Mouse (Mus musculus): ENCODE data around the gene Glis1. TPM values are rescaled to one million over a fixed set of nuclear protein-coding genes. Genes with fewer than 3 reads are reported as not detected.

The Glis1 gene
- polyA plus RNA-seq, 1 experiment: 0.46 TPM

GRCm38 (mm10) chr4:107523607-107524151 is 89.3 kb downstream of the Glis1 start:
- 75% methylated on average over 11 of the region's 11 CpGs for WGBS
- H3K27me3 ChIP-seq (ENCODE audit: control insufficient read depth, insufficient read depth, low read length): no peaks in the 10 kb centered on the region
- TF ChIP-seq CTCF (IDR thresholded peaks at IDR 0.05; ENCODE audit: borderline replicate concordance, insufficient read depth, low read depth, low read length) (no peak), POLR2A (IDR thresholded peaks at IDR 0.05; ENCODE audit: borderline replicate concordance, insufficient read depth, low read length) (no peak)
- no peak overlapping the region for H3K4me3 ChIP-seq (replicated peaks; ENCODE audit: insufficient read depth, low read depth, low read length)
- DNase-seq: no peak
- no peaks in the 10 kb centered on the region for H3K4me1 ChIP-seq (ENCODE audit: control insufficient read depth, insufficient read depth, low read length)
- H3K27ac ChIP-seq (ENCODE audit: insufficient read depth, low read length): no peak overlapping the region

- H3K4me3 ChIP-seq (replicated peaks; ENCODE audit: insufficient read depth, low read depth, low read length): peak overlapping the region; percentile 15
- H3K27ac ChIP-seq (ENCODE audit: insufficient read depth, low read length): no peak overlapping the region
- peak; percentile 46 to 52 for DNase-seq
- H3K27me3 ChIP-seq (ENCODE audit: control insufficient read depth, insufficient read depth, low read length): no peaks in the 10 kb centered on the region
- WGBS: 15% methylated on average over 11 of the region's 11 CpGs
- peaks cover 13% of the 10 kb centered on the region for H3K4me1 ChIP-seq (ENCODE audit: control insufficient read depth, insufficient read depth, low read length)
- TF ChIP-seq POLR2A (IDR thresholded peaks at IDR 0.05; ENCODE audit: borderline replicate concordance, insufficient read depth, low read length) (no peak), CTCF (IDR thresholded peaks at IDR 0.05; ENCODE audit: borderline replicate concordance, insufficient read depth, low read depth, low read length) (no peak)
Observed at GRCm38 (mm10) chr4:107535126-107535525, 100.7 kb downstream of the Glis1 start.

DNA sequence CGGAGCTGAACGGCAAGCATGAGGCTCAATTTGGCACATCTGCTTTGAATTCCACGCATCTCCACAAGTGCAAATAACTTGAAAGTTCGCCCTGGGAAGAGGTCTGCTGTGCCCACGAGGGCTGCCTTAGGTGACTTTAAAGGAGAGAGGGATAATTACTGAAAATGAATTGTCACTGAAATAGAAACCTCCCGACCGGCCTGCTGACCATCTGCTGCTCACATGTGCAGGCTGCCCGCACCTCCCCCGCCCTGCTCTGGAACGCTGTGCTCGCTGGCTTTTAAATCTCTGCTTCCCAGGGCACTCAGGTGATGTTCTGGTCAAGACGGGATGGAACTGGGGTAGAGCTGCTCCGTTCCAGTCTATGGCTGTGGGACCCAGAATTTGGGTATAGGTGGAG is 103.7 kb downstream of the Glis1 start:
- Histone ChIP-seq H3K27ac (ENCODE audit: insufficient read depth, low read length) (no peak overlapping the region), H3K4me3 (replicated peaks; ENCODE audit: insufficient read depth, low read depth, low read length) (peak overlapping the region; percentile 2), H3K4me1 (ENCODE audit: control insufficient read depth, insufficient read depth, low read length) (peaks cover 13% of the 10 kb centered on the region), H3K27me3 (ENCODE audit: control insufficient read depth, insufficient read depth, low read length) (no peaks in the 10 kb centered on the region)
- DNase-seq: peak; percentile 66 to 73
- TF ChIP-seq CTCF (IDR thresholded peaks at IDR 0.05; ENCODE audit: borderline replicate concordance, insufficient read depth, low read depth, low read length): no peak
- TF ChIP-seq POLR2A (IDR thresholded peaks at IDR 0.05; ENCODE audit: borderline replicate concordance, insufficient read depth, low read length): no peak
- 20% methylated on average over 13 of the region's 13 CpGs for WGBS

GRCm38 (mm10) chr4:107538561-107538960 is 104.2 kb downstream of the Glis1 start:
- no peak for DNase-seq
- Histone ChIP-seq H3K4me1 (ENCODE audit: control insufficient read depth, insufficient read depth, low read length) (peaks cover 13% of the 10 kb centered on the region), H3K4me3 (replicated peaks; ENCODE audit: insufficient read depth, low read depth, low read length) (no peak overlapping the region), H3K27ac (ENCODE audit: insufficient read depth, low read length) (no peak overlapping the region), H3K27me3 (ENCODE audit: control insufficient read depth, insufficient read depth, low read length) (no peaks in the 10 kb centered on the region)
- 83% methylated on average over 3 of the region's 3 CpGs for WGBS
- no peak for TF ChIP-seq POLR2A (IDR thresholded peaks at IDR 0.05; ENCODE audit: borderline replicate concordance, insufficient read depth, low read length)
- TF ChIP-seq CTCF (IDR thresholded peaks at IDR 0.05; ENCODE audit: borderline replicate concordance, insufficient read depth, low read depth, low read length): no peak

GRCm38 (mm10) chr4:107539021-107539420 is 104.6 kb downstream of the Glis1 start:
- TF ChIP-seq POLR2A (IDR thresholded peaks at IDR 0.05; ENCODE audit: borderline replicate concordance, insufficient read depth, low read length) (no peak), CTCF (IDR thresholded peaks at IDR 0.05; ENCODE audit: borderline replicate concordance, insufficient read depth, low read depth, low read length) (no peak)
- DNase-seq: no peak
- 94% methylated on average over 3 of the region's 3 CpGs for WGBS
- H3K27me3 ChIP-seq (ENCODE audit: control insufficient read depth, insufficient read depth, low read length): no peaks in the 10 kb centered on the region
- no peak overlapping the region for H3K27ac ChIP-seq (ENCODE audit: insufficient read depth, low read length)
- H3K4me3 ChIP-seq (replicated peaks; ENCODE audit: insufficient read depth, low read depth, low read length): no peak overlapping the region
- peaks cover 13% of the 10 kb centered on the region for H3K4me1 ChIP-seq (ENCODE audit: control insufficient read depth, insufficient read depth, low read length)

DNA sequence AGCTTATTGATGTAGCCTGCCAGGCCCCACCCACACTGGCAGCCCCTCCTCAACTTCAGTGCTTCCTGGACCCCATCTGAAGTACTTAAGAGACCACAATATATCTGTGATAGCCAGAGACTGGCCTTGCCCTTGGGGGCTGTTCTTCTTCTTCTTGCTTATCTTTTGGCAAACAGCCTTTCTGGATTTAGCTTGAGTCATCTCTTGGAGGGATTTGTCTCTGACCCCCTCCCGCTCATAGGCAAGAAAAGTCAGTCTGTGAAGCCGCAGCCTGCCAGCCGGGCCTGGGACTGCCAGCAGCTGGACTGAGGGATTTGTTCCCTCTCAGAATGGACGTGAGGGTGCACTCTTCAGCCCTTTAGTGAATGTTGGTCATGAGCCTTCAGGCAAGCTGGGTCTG is 107.4 kb downstream of the Glis1 start:
- DNase-seq: no peak
- H3K27ac ChIP-seq (ENCODE audit: insufficient read depth, low read length): no peak overlapping the region
- H3K4me1 ChIP-seq (ENCODE audit: control insufficient read depth, insufficient read depth, low read length): peaks cover 5% of the 10 kb centered on the region
- TF ChIP-seq CTCF (IDR thresholded peaks at IDR 0.05; ENCODE audit: borderline replicate concordance, insufficient read depth, low read depth, low read length) (no peak), POLR2A (IDR thresholded peaks at IDR 0.05; ENCODE audit: borderline replicate concordance, insufficient read depth, low read length) (no peak)
- 60% methylated on average over 4 of the region's 4 CpGs for WGBS
- no peak overlapping the region for H3K4me3 ChIP-seq (replicated peaks; ENCODE audit: insufficient read depth, low read depth, low read length)
- H3K27me3 ChIP-seq (ENCODE audit: control insufficient read depth, insufficient read depth, low read length): no peaks in the 10 kb centered on the region

DNA sequence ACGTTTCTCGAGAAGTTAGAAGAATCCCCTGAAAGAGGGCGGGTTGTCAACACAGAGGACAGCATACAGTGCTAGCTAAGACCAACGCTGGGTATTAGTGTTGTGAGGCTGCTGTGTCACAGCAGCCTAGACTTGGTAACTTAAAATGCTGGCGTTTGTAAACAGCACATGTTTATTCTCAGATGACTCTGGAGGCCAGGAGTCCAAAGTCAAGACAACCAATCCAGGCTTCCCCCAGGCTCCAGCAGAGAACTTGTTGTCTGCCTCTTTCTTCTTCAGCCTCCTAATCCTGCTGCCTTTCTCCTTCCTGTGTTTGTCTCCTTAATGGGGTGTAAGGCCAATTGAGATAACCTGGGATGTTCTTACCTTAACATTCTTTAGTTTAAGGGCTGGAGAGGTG is 110.5 kb downstream of the Glis1 start:
- no peaks in the 10 kb centered on the region for H3K27me3 ChIP-seq (ENCODE audit: control insufficient read depth, insufficient read depth, low read length)
- 77% methylated on average over 5 of the region's 5 CpGs for WGBS
- no peak overlapping the region for H3K27ac ChIP-seq (ENCODE audit: insufficient read depth, low read length)
- no peak for DNase-seq
- H3K4me1 ChIP-seq (ENCODE audit: control insufficient read depth, insufficient read depth, low read length): no peaks in the 10 kb centered on the region
- no peak overlapping the region for H3K4me3 ChIP-seq (replicated peaks; ENCODE audit: insufficient read depth, low read depth, low read length)
- TF ChIP-seq POLR2A (IDR thresholded peaks at IDR 0.05; ENCODE audit: borderline replicate concordance, insufficient read depth, low read length) (no peak), CTCF (IDR thresholded peaks at IDR 0.05; ENCODE audit: borderline replicate concordance, insufficient read depth, low read depth, low read length) (no peak)

GRCm38 (mm10) chr4:107545726-107546125 is 111.3 kb downstream of the Glis1 start:
- WGBS: 70% methylated on average over 1 of the region's 1 CpGs

More at GRCm38 (mm10) chr4:107545726-107546125, 111.3 kb downstream of the Glis1 start:
- Histone ChIP-seq H3K4me1 (ENCODE audit: control insufficient read depth, insufficient read depth, low read length) (no peaks in the 10 kb centered on the region), H3K27ac (ENCODE audit: insufficient read depth, low read length) (no peak overlapping the region), H3K4me3 (replicated peaks; ENCODE audit: insufficient read depth, low read depth, low read length) (no peak overlapping the region), H3K27me3 (ENCODE audit: control insufficient read depth, insufficient read depth, low read length) (no peaks in the 10 kb centered on the region)
- no peak for DNase-seq
- TF ChIP-seq POLR2A (IDR thresholded peaks at IDR 0.05; ENCODE audit: borderline replicate concordance, insufficient read depth, low read length): no peak
- TF ChIP-seq CTCF (IDR thresholded peaks at IDR 0.05; ENCODE audit: borderline replicate concordance, insufficient read depth, low read depth, low read length): no peak
